Mouse (Mus musculus) adrenal gland, adult 2 months (tissue): ENCODE results near the gene Rbm19. TPM values are rescaled to one million over a fixed set of nuclear protein-coding genes. Genes with fewer than 3 reads are reported as not detected.

Experiments
- DNase-seq: peaks from one replicate; pipeline ENCODE4 v3.0.0; 2021
- polyA plus RNA-seq: library from polyadenylated mRNA; depleted of rRNA; stranded (reverse); fragments of >200 nt; gene quantifications from 2 replicates; pipeline ENCODE4 v1.2.3, GENCODE M21; 2012
- total RNA-seq, 2 experiments: library from RNA; stranded (reverse); gene quantifications; 2 replicates each; pipeline ENCODE4 v1.2.3; 2021

Rbm19 gene
- total and polyA plus RNA-seq, 3 experiments, result 13.0 to 27.0 (median 24.9) TPM

DNA sequence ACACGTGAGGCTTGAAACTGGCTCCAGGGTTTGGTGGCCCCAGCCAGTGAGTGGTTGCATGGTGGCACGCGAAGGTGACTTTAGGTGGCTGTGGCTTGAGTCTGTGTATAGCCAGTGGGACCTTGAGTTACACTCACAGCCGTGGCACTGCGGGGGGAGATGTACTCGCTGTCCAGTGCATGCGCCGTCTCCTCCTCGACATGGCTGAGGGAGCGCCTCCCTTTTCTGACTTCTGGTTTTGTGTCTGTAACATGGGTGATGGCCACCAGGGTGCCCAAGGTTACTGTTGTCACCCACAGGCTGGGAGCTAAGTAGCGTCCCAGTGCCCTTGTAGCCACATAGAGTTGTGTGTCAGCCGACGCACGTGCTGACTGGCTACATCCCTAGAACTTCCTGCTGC is 19.1 kb downstream of the Rbm19 start:
- no peak for DNase-seq

DNA sequence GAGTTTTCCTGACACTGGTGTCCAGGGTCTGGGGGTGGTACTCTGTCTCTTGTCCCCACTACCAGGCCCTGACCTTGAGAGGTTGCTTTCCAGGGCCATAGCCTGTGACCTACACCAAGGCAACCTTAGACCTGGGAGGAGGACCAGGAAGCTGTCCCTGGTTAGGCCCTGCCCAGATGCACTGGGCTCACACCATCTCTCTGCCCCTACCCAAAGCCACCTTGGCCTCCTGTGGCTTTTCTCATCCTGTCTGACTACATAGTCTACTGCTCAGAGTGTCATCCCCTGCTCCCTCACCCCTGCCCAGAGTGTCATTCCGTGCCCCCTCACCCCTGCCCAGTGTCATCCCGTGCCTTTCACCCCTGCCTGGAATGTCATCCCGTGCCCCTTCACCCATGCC is 19.6 kb downstream of the Rbm19 start:
- no peak for DNase-seq

GRCm38 (mm10) chr5:120136236-120136675 is 20.0 kb downstream of the Rbm19 start:
- DNase-seq, result no peak

- DNase-seq, result no peak
Observed at GRCm38 (mm10) chr5:120137038-120137437, 20.8 kb downstream of the Rbm19 start.

DNA sequence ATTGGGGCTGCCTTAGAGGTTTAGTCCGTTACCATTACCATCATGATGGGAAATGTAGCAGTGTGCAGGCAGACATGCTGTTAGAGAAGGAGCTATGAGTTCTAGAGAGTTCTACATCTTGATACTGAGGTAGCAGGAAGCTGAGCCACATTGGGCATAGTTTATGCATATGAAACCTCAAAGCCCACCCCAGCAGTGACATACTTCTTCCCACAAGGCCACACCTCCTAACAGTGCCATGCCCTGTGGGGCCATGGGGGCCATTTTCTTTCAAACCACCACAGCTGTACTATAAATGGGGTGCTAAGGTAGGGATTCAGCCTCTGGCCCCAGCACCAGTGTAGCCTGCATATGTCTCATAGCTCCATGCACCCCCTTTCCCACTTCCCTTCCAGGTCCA is 21.6 kb downstream of the Rbm19 start:
- DNase-seq, result no peak

- DNase-seq, result peak; percentile 9
Observed at GRCm38 (mm10) chr5:120138406-120138805, 22.1 kb downstream of the Rbm19 start.

DNA sequence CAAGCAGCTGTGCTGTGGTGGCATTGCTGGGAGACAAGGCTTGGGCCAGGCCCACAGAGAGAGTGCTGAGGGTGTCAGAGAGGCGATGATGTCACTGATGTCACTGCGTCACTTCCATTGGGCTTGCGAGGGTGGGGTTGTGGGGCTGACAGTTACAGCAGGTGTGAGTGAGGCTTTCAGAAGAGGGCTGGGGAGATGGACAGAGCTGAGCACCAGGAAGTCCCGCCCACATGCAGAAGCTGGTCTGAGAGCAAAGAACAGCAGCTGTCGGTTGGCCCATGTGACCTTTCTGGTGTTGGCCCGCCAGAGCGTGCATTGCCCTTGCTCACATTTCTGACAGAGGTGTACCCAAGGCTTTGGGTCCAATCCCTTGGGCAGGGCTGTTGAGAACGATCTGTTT is 23.0 kb downstream of the Rbm19 start:
- no peak for DNase-seq

DNA sequence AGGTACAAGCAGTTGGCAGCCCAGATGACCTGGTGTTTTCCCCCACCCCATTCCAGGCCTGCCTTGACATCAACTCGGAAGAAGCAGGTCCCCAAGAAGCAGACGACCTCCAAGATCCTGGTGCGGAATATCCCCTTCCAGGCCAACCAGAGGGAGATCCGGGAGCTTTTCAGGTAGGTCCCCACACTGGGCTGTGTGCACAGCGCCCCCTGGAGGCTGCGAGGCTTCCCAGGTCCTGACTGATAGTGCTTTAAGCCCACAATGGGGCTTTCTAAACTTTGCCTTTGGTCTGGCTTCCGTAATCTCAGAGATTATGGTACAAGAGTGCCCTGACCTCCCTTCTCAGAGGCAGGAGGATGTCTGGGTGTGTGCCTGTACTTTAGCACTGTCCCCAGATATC is 27.7 kb downstream of the Rbm19 start:
- DNase-seq, result no peak

DNA sequence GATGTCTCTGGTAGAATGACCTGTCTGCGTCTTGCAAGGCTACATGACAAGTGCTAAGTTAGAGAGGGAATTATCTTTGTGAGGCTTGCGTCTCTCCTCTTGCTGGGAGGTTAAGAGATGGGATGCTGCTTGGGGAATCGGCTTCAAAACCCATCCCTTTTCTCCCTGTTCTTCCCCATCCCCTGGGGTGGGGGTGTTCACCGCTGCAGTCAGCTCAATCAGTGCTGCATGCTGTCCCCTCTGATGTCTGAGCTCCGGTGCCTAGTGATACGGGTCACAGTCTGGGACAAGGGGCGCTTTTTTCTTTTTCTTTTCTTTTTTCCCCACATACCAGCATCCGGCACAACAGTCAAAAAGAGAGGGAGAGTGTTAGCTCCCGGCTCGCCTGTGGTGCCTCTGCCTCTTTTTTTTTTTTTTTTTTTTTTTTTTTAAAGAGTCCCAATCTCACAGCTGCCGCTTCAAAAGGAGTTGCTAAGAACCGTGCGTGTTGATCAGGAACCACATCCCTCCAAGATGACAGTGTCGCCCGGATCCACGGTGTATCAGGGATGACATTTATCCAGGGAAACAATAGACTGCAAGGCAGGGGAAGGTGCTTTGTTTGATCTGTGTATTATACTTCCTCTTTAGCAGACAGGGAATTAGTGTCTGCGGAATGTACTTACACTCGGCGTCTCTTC is 29.2 kb downstream of the Rbm19 start:
- DNase-seq, result no peak

GRCm38 (mm10) chr5:120146051-120146385 is 29.8 kb downstream of the Rbm19 start:
- DNase-seq, result peak; percentile 13

DNA sequence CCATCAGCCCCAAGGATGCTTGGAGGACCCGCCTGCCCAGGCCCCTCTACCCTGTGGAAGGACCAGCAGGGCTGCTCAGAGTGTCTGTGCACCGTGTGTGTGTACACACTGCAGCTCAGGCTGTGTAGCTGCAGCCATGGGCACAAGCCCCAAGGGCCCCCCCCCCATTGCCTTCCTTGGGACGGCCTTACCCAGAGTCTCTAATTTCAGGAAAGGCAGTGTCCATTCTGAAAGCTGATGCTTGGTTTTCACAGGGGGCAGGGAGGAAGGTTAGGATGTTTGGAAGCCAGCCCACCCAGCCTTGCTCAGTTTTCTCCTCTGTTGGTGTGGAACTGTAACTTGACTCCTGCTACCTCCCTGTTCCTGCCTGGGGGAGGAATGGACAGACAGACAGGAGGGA is 30.6 kb downstream of the Rbm19 start:
- DNase-seq, result no peak

- no peak for DNase-seq
Observed at GRCm38 (mm10) chr5:120148246-120148645, 32.0 kb downstream of the Rbm19 start.

DNA sequence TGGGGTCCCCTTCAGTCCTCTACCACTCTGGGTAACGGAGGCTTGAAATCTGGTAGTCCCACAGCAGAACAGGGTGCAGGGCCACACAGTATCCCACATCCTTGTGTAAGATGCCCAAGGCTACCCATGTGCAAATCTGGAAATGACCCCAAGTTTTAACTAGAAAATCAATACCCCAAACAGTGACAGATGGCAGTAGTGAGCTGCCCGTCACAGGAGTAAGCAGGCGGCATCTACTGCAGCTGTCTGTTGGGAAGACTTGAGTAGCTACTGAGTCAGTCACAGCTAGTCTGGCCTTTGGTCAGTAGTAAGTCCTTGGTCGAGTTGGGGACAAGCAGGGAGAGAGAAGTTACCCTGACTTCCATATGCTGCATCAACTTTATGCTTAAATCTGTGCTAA is 34.9 kb downstream of the Rbm19 start:
- no peak for DNase-seq

DNA sequence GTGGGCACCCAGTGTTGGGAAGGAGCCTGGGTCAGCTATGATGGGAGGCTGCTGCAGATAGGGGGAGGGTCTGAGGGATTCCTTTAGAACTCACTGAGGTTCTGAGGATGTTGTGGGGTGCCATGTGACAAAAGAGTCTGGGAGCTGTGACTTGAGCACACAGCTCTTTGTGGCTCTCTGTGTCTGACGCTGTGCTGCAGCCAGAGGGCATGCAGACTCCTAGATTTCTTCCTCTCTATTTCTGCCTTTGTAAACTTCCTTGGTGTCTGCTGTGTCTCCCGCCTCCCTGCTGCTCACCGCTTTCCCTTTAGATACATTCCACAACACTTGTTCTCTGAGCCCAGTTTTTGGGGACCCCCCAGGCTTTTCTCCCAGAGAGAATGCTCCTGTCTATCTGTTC is 36.9 kb downstream of the Rbm19 start:
- no peak for DNase-seq

- no peak for DNase-seq
Observed at GRCm38 (mm10) chr5:120155672-120156071, 39.4 kb downstream of the Rbm19 start.

- peak; percentile 37 for DNase-seq
Observed at GRCm38 (mm10) chr5:120156166-120156909, 40.1 kb downstream of the Rbm19 start.

DNA sequence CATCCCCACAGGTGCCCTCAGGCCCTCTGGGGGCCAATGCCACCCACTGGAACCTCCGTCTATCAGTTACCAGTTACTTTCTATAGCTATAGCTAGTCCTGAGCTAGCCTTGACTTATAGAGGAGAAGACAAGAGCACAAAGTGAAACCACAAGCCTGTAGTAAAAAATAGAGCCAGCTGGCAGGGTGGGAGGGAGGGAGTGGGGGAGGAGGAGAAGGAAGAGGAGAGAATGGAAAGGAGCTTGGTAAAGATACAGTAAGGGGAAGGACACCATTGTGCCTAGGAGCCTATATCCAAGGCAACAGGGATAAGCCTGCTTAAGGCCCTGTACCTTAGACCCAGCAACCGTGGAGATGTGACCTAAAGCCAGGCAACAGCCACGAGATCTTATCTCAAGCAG is 40.9 kb downstream of the Rbm19 start:
- DNase-seq, result no peak

GRCm38 (mm10) chr5:120158476-120158875 is 42.2 kb downstream of the Rbm19 start:
- no peak for DNase-seq

DNA sequence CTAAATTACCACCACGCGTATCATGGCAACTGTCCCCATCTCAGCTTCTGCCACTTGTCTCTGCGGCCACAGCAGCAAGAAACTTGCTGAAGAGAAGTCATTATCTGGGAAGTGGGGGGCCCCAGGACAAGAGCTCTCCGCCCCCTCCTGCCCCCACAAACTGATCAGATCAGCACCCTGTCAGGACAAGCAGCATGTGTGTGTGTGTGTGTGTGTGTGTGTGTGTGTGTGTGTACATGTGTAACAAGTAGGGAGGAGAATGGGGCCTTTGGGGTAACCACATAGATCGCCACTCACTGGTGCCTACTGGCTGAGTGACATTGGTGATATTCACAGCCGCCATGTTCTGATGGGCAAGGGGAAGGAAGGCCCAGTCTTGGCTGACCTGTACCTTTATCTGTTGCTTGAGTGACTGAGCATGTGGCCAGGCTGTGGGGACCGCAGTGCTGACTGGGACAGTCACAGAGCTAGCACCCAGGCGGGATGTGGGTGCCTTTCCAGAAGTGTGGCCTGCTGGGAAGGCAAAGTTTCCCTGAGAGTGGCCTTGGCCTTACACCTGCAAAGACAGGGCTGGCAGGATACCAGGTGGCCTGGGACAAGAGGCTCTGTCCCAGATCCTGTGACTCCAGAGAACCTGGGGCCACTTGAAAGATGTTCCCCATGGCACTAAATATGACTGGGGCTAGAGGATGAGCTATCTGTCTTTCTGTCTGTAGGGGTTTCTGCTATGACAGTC is 44.8 kb downstream of the Rbm19 start:
- DNase-seq, result peak; percentile 20

DNA sequence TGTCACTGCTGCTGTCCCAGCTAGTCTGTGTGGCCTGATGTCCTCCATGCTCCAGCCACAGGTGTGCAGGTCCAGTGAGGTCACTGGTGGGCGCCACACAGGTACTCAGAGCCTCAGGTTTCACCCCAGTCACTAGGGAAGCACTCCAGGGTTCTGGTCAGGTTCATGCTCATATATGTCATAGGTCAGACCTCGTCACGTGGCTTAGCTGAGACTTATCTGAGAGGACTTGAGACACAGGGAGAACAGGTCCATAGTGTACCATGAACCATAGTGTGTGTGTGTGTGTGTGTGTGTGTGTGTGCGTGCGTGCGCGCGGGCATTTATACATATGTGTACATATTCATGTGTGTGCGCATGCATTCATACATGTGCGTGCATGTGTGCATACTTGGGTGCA is 46.4 kb downstream of the Rbm19 start:
- DNase-seq, result no peak

DNA sequence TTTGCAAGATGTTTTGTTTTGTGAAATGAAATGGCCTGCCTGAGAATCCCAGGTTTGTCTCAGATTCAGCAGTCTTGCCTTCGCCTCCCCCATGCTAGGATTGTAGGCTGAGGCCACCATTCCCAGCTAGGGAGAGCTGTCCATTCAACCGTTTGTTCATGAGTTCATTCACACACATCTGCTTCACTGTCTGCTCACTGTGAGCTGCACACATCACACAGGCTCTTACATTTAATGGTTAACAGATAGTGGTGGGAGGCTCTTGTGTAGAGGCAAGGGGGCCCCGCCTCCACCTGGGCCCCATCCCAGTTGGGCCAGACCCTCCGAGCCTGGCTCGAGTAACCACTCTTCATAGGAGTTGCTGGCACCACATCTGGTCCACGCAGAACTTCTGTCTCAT is 47.2 kb downstream of the Rbm19 start:
- DNase-seq, result no peak

- peak; percentile 81 for DNase-seq
Observed at GRCm38 (mm10) chr5:120164450-120164849, 48.2 kb downstream of the Rbm19 start.
